In the genomic region with DNA sequence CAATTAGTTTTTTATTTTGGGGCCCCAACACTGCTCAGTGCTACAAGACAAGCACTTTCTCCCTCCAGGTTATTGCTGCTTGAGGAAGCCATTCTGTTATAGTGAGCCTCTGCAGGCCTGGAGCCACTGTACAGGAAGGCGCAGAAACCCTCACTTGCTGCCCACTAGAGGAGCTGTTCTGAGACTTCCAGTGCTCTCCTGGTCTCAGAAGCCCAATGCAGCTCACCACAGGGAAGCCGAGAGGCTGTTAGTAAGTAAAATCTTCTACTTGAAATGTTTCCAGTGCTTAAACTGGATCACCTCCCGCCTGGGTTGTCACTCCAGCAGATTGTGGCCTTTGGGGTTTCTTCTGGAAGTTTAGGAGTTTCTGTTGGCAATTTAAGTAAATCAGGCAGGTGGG, we compare ENCODE assay signal across 9 mouse cellular contexts.
DNase-seq lines count a peak whose midpoint lies in the region; ATAC-seq and TF ChIP-seq lines count a peak whose summit lies in the region.
"Had no signal": no experiment of that assay in that cellular context is flagged by ENCODE, and none has a peak within 500 bp of the region (broad histone marks: within the 10 kb centered on the region; RNA-seq: fewer than 3 reads in every experiment).

No protein-coding gene starts in this region.

- DNase-seq in adrenal gland, postnatal 14 days: peak; percentile 44
- DNase-seq in adrenal gland, adult 2 months: no peak
- DNase-seq in left cerebral cortex, adult 2 months (ENCODE audit: extremely low spot score in 1 of 2, low spot score in 2 of 2): no peak
- no peak for DNase-seq in left cerebral cortex, adult 9 months (ENCODE audit: low spot score in 2 of 2)
- DNase-seq in lung, postnatal 0 days (ENCODE audit: low spot score): peak; percentile 71
- no peak for DNase-seq in frontal cortex, postnatal 25 days (ENCODE audit: low spot score in 2 of 2)
- DNase-seq in urinary bladder, postnatal 14 days (ENCODE audit: low spot score): no peak

- no peaks in the 10 kb centered on the region for H3K9me3 ChIP-seq in lung, postnatal 0 days (ENCODE audit: low read length)
- H3K9me3 ChIP-seq: midbrain, embryonic 12.5 days had no signal

- WGBS in lung, postnatal 0 days: 51% methylated on average over 3 of the region's 3 CpGs

- no peak overlapping the region for H3K4me2 ChIP-seq in lung, postnatal 0 days (replicated peaks; ENCODE audit: low read depth, low read length)
- H3K4me2 ChIP-seq: midbrain, embryonic 12.5 days had no signal

- TF ChIP-seq EP300 in lung, postnatal 0 days (IDR thresholded peaks at IDR 0.05): no peak

- no peaks in the 10 kb centered on the region for H3K27me3 ChIP-seq in lung, postnatal 0 days (replicated peaks; ENCODE audit: insufficient read depth, low read length)
- H3K27me3 ChIP-seq: midbrain, embryonic 12.5 days had no signal

- TF ChIP-seq CTCF in left cerebral cortex, adult 2 months (IDR thresholded peaks at IDR 0.05): peak; percentile 54
- peak; percentile 35; the same call in 1 of the 2 replicates for TF ChIP-seq CTCF in cortical plate, adult 2 months (IDR thresholded peaks at IDR 0.05; ENCODE audit: extremely low read depth, insufficient read depth, low read length)
- peak; percentile 69 for TF ChIP-seq CTCF in lung, postnatal 0 days (IDR thresholded peaks at IDR 0.05)

- no peak overlapping the region for H3K27ac ChIP-seq in left cerebral cortex, adult 2 months
- H3K27ac ChIP-seq in cortical plate, adult 2 months (ENCODE audit: insufficient read depth, low read length): no peak overlapping the region
- no peak overlapping the region for H3K27ac ChIP-seq in lung, postnatal 0 days (ENCODE audit: low read length)
- H3K27ac ChIP-seq: midbrain, embryonic 12.5 days had no signal

- TF ChIP-seq POLR2A in cortical plate, adult 2 months (IDR thresholded peaks at IDR 0.05; ENCODE audit: extremely low read depth, insufficient read depth, low read length): no peak

- ATAC-seq in lung, postnatal 0 days: peak; percentile 60; the same call in 1 of the 2 replicates

- no peaks in the 10 kb centered on the region; the same call in 1 of the 2 replicates for H3K4me1 ChIP-seq in cortical plate, adult 2 months (ENCODE audit: control insufficient read depth, insufficient read depth, low read length)
- H3K4me1 ChIP-seq in lung, postnatal 0 days (ENCODE audit: insufficient read depth, low read depth, low read length): no peaks in the 10 kb centered on the region
- H3K4me1 ChIP-seq: midbrain, embryonic 12.5 days had no signal

- no peaks in the 10 kb centered on the region for H3K36me3 ChIP-seq in lung, postnatal 0 days (ENCODE audit: insufficient read depth, low read length)
- H3K36me3 ChIP-seq: midbrain, embryonic 12.5 days had no signal

- intact Hi-C loops in left cerebral cortex, adult 2 months (cut with DNase I): loop anchor here (10.0 kb wide), 1 partner anchor 512 kb away; no protein-coding TSS in a partner anchor

- H3K4me3 ChIP-seq in left cerebral cortex, adult 2 months: no peak overlapping the region
- H3K4me3 ChIP-seq in cortical plate, adult 2 months (ENCODE audit: insufficient read depth, low read length): no peak overlapping the region
- H3K4me3 ChIP-seq in lung, postnatal 0 days (ENCODE audit: low read depth, low read length): no peak overlapping the region
- H3K4me3 ChIP-seq: midbrain, embryonic 12.5 days had no signal

- H3K9ac ChIP-seq in lung, postnatal 0 days (replicated peaks; ENCODE audit: low read depth): no peak overlapping the region
- H3K9ac ChIP-seq: midbrain, embryonic 12.5 days had no signal

Comparison
In these comparisons a context has a peak if more than half of its experiments do, and no peak if none do; other contexts are left out.
1. DNase-seq: peak in adrenal gland, postnatal 14 days (single experiment) and lung, postnatal 0 days (single experiment); none in adrenal gland, adult 2 months (single experiment), left cerebral cortex, adult 2 months (0 of 2), left cerebral cortex, adult 9 months (0 of 2), frontal cortex, postnatal 25 days (0 of 2) and urinary bladder, postnatal 14 days (single experiment).
2. Peak in every context shown above with its lines, with median percentiles within 50 percentile points of each other: CTCF ChIP-seq.